Mouse (Mus musculus): ENCODE data around the gene Bmf. TPM values are rescaled to one million over a fixed set of nuclear protein-coding genes. Genes with fewer than 3 reads are reported as not detected.

Bmf gene
- polyA plus RNA-seq, 1 experiment from 2014 or later: 4.1 TPM

DNA sequence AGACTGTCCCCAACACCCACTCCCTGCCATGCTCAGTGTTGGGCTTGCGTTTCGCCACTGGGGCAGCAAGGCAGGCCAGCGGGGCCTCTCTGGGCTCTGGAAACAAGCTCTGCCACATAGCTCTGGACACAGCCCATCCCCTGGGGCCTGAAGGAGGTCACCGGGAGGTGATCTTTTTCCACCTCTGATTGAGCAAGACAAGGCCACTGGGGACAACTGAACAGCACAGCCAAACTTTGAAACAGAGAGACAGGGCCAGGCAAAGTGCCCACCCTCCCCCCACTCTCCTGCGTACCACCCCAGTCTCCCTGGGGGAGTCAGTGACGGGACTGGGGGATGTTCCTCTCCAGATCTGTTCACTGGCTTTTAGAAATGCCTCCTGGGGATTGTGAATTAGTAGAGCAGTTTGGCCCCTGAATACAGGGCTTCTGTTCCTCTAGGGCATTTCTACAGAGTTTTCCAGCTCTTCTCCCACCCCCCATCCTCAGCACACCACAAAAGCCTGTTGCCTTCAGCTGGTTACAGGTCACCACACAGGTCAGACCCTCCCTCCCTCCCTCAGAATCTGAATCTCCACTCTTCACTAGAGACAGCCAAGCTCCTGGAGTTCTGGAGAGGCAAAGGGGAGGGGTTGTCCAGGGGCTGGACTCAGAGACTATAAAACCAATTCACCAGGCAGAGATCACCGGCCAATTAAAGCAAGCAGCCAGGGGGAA is 19.9 kb downstream of the Bmf start:
- no peaks in the 10 kb centered on the region for H3K36me3 ChIP-seq
- H3K9ac ChIP-seq (replicated peaks): no peak overlapping the region; the same call in 1 of the 2 replicates
- ATAC-seq (ENCODE audit: low FRiP score, low read depth): peak; percentile 9; the same call in 1 of the 2 replicates
- peak overlapping the region; percentile 56 for H3K27ac ChIP-seq (replicated peaks)
- no peaks in the 10 kb centered on the region for H3K27me3 ChIP-seq
- 8% methylated on average over 7 of the region's 7 CpGs for WGBS
- no peaks in the 10 kb centered on the region for H3K9me3 ChIP-seq
- peaks cover 50% of the 10 kb centered on the region for H3K4me1 ChIP-seq
- no peak overlapping the region for H3K4me2 ChIP-seq (replicated peaks)
- no peak overlapping the region for H3K4me3 ChIP-seq

DNA sequence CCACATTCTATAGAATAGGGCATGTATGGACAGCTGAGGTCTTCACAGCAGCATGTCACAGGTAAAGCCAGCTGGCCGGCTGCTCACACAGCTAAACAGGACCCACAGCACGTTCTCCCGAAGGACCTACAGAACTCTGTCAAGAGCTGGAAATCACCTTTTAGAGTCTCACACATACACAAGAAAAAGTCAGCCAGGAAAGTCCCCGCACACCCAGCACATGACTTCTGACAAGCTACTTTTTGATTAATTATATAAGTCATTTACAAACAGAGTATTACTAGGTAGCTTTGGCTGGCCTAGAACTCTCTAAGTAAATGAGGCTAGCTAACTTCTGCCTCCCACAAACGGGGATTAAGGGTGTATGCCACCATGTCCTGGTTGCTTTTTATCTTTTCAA is 22.9 kb downstream of the Bmf start:
- WGBS: 92% methylated on average over 5 of the region's 5 CpGs
- Histone ChIP-seq H3K9ac (replicated peaks) (no peak overlapping the region), H3K4me1 (peaks cover 31% of the 10 kb centered on the region), H3K36me3 (no peaks in the 10 kb centered on the region), H3K9me3 (no peaks in the 10 kb centered on the region), H3K4me2 (replicated peaks) (no peak overlapping the region), H3K27ac (replicated peaks) (no peak overlapping the region), H3K4me3 (no peak overlapping the region), H3K27me3 (no peaks in the 10 kb centered on the region)
- no peak for ATAC-seq (ENCODE audit: low FRiP score, low read depth)

GRCm38 (mm10) chr2:118524811-118525210 is 24.7 kb downstream of the Bmf start:
- H3K9ac ChIP-seq (replicated peaks): no peak overlapping the region
- H3K9me3 ChIP-seq: no peaks in the 10 kb centered on the region
- no peaks in the 10 kb centered on the region for H3K27me3 ChIP-seq
- no peak overlapping the region for H3K27ac ChIP-seq (replicated peaks)
- H3K4me1 ChIP-seq: peaks cover 23% of the 10 kb centered on the region
- no peak overlapping the region for H3K4me2 ChIP-seq (replicated peaks)
- H3K4me3 ChIP-seq: no peak overlapping the region
- no peak for ATAC-seq (ENCODE audit: low FRiP score, low read depth)
- H3K36me3 ChIP-seq: no peaks in the 10 kb centered on the region
- WGBS: 80% methylated on average over 3 of the region's 3 CpGs

GRCm38 (mm10) chr2:118523163-118523730 is 26.2 kb downstream of the Bmf start:
- Histone ChIP-seq H3K27ac (replicated peaks) (no peak overlapping the region), H3K9me3 (no peaks in the 10 kb centered on the region), H3K4me1 (peaks cover 25% of the 10 kb centered on the region), H3K36me3 (no peaks in the 10 kb centered on the region), H3K9ac (replicated peaks) (no peak overlapping the region), H3K27me3 (no peaks in the 10 kb centered on the region), H3K4me3 (no peak overlapping the region), H3K4me2 (replicated peaks) (no peak overlapping the region)
- WGBS: 61% methylated on average over 5 of the region's 5 CpGs
- ATAC-seq (ENCODE audit: low FRiP score, low read depth): no peak

DNA sequence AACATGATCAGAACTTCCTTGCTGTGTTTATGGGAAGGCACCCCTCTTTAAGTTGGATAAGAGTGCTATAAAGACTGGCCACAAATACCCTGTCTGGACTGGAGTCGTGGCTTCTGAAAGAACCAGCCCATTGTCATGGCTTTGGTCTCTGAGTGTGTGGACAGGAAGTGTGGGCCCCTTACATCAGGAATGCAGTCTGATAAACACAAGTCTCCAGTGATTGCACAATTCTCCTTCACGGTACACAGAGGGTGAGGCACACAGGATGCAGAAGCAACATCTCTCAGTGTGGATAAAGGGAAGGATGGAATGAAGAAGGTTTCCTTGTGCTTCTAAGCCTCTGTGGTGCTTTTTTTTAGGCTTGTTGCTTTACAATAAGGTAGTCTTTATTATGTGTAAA is 27.2 kb downstream of the Bmf start:
- ATAC-seq (ENCODE audit: low FRiP score, low read depth): no peak
- H3K9me3 ChIP-seq: no peaks in the 10 kb centered on the region
- H3K4me3 ChIP-seq: no peak overlapping the region
- H3K4me1 ChIP-seq: peaks cover 25% of the 10 kb centered on the region
- no peak overlapping the region for H3K27ac ChIP-seq (replicated peaks)
- no peaks in the 10 kb centered on the region for H3K36me3 ChIP-seq
- H3K4me2 ChIP-seq (replicated peaks): no peak overlapping the region
- no peak overlapping the region for H3K9ac ChIP-seq (replicated peaks)
- WGBS: 52% methylated on average over 2 of the region's 2 CpGs
- H3K27me3 ChIP-seq: no peaks in the 10 kb centered on the region

GRCm38 (mm10) chr2:118520042-118520933 is 29.2 kb downstream of the Bmf start:
- Histone ChIP-seq H3K27me3 (no peaks in the 10 kb centered on the region), H3K4me1 (peaks cover 25% of the 10 kb centered on the region), H3K4me3 (no peak overlapping the region), H3K36me3 (no peaks in the 10 kb centered on the region), H3K27ac (replicated peaks) (peak overlapping the region; percentile 67), H3K9ac (replicated peaks) (no peak overlapping the region), H3K4me2 (replicated peaks) (no peak overlapping the region), H3K9me3 (no peaks in the 10 kb centered on the region)
- ATAC-seq (ENCODE audit: low FRiP score, low read depth): peak; percentile 89
- WGBS: 45% methylated on average over 9 of the region's 9 CpGs

GRCm38 (mm10) chr2:118512418-118513377 is 36.8 kb downstream of the Bmf start:
- H3K27me3 ChIP-seq: peaks cover 6% of the 10 kb centered on the region; the same call in 1 of the 2 replicates
- no peak overlapping the region for H3K9ac ChIP-seq (replicated peaks)
- ATAC-seq (ENCODE audit: low FRiP score, low read depth): no peak
- H3K9me3 ChIP-seq: no peaks in the 10 kb centered on the region
- WGBS: 80% methylated on average over 16 of the region's 16 CpGs
- H3K4me2 ChIP-seq (replicated peaks): no peak overlapping the region
- H3K27ac ChIP-seq (replicated peaks): no peak overlapping the region
- peaks cover 14% of the 10 kb centered on the region for H3K4me1 ChIP-seq
- H3K4me3 ChIP-seq: no peak overlapping the region
- H3K36me3 ChIP-seq: no peaks in the 10 kb centered on the region

GRCm38 (mm10) chr2:118511779-118512417 is 37.6 kb downstream of the Bmf start:
- no peaks in the 10 kb centered on the region for H3K9me3 ChIP-seq
- peaks cover 6% of the 10 kb centered on the region; the same call in 1 of the 2 replicates for H3K27me3 ChIP-seq
- no peaks in the 10 kb centered on the region for H3K36me3 ChIP-seq
- 65% methylated on average over 11 of the region's 11 CpGs for WGBS
- peaks cover 14% of the 10 kb centered on the region for H3K4me1 ChIP-seq
- H3K4me2 ChIP-seq (replicated peaks): no peak overlapping the region
- H3K9ac ChIP-seq (replicated peaks): no peak overlapping the region
- no peak for ATAC-seq (ENCODE audit: low FRiP score, low read depth)
- no peak overlapping the region for H3K4me3 ChIP-seq
- H3K27ac ChIP-seq (replicated peaks): 0 out of 2 replicates have a peak overlapping the region, but pooled peaks have one; percentile 35

DNA sequence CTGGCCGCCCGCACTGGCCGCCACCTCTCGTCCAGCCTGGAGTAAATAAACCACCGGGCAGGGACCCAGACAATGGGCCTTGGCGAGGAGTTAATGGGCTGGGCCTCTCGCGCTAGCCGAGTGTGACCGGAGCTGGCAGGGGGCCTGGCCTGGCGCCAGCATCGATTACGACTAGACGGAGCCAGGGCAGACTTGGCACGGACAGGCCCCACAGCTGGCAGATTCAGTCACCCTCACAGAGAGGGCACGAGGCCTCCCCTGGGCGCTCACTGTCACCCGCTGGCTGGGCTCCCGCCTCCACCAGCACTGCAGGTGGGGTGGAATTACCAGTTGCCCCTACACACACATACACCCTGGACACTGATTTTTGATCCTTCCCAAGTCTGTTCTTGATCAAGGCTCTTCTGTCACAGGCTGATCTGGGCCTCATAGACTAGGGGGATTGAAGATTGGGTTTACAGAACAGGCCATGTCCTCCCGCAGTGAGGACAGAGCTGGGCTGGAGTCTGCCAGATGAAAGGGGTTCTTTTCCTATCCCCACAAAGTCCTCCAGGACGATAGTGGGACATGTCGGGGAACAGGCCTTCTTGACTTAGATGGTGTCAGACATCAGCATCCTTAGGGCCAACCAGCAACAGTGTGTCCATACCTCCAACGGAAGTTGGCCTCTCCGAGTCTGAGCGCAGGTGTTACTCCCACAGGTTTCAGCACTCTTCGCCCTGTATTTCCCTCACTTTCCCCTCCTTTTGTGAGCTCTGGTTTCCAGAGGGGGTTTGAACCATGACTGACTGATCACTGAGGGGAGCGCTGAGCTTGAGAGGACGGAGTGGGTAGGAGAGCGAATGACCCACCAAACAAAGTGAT is 38.8 kb downstream of the Bmf start:
- peak overlapping the region; percentile 34; the same call in 1 of the 2 replicates for H3K9ac ChIP-seq (replicated peaks)
- peak; percentile 91 for ATAC-seq (ENCODE audit: low FRiP score, low read depth)
- WGBS: 38% methylated on average over 29 of the region's 29 CpGs
- H3K27ac ChIP-seq (replicated peaks): peak overlapping the region; percentile 69
- H3K4me1 ChIP-seq: peaks cover 14% of the 10 kb centered on the region
- peak overlapping the region; percentile 32 for H3K4me2 ChIP-seq (replicated peaks)
- H3K4me3 ChIP-seq: no peak overlapping the region
- H3K36me3 ChIP-seq: no peaks in the 10 kb centered on the region
- no peaks in the 10 kb centered on the region for H3K9me3 ChIP-seq
- H3K27me3 ChIP-seq: peaks cover 6% of the 10 kb centered on the region; the same call in 1 of the 2 replicates

DNA sequence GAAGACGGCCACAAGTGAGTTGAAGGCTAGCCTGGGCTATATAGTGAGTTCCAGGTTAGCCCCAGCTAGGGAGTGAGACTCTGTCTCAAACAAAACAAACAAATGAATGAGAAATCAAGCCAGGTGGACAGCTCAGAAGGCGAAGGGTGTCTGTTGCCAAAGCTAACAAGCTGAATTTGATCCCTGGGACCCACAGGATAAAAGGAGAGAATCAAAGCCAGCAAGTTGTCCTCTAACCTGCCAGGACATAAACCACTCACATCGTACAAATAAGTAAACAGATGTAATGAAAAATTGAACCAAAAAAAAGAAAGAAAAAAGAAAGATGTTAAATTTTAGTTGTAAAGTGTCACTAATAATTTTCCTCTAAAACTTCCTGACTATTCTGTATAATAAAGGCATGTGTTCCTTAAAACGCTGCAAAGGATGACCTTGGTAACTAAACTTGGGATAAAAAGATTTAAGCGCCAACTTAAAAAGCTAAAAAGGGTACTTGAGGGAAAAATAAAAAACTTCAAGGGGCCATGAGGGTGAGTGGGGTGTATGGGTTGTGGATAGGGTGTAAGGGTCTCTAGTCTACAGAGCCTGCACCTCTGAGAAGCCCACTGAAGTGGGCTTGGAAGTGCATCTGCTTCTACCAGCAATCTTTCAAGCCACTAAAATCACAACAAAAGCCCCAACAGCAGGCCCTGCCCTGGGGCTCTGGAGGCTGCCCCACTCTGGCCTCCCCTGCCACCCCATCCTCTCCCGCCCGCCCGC is 39.6 kb downstream of the Bmf start:
- Histone ChIP-seq H3K4me2 (replicated peaks) (peak overlapping the region; percentile 32), H3K4me3 (no peak overlapping the region), H3K27ac (replicated peaks) (peak overlapping the region; percentile 69), H3K4me1 (peaks cover 14% of the 10 kb centered on the region), H3K9ac (replicated peaks) (peak overlapping the region; percentile 34; the same call in 1 of the 2 replicates), H3K9me3 (no peaks in the 10 kb centered on the region), H3K36me3 (no peaks in the 10 kb centered on the region), H3K27me3 (peaks cover 6% of the 10 kb centered on the region; the same call in 1 of the 2 replicates)
- WGBS: 44% methylated on average over 8 of the region's 8 CpGs
- ATAC-seq (ENCODE audit: low FRiP score, low read depth): no peak

All from midbrain, embryonic 12.5 days (tissue).